Mouse (Mus musculus) layer of hippocampus, adult 2 months (tissue): ENCODE measurements around the gene Mdfi. TPM values are rescaled to one million over a fixed set of nuclear protein-coding genes. Genes with fewer than 3 reads are reported as not detected.

ENCODE experiments used
- DNase-seq, 2 experiments: peaks; one replicate each; pipeline ENCODE4 v3.0.0; 2022; ENCODE audit warnings: low spot score in 2 of 2
- H3K27ac ChIP-seq: fragments of 200-600 bp; 2 replicates; pipeline ENCODE4 v1.8.1; 2022
- H3K4me3 ChIP-seq: fragments of 200-600 bp; 2 replicates; pipeline ENCODE4 v1.8.1; 2022; ENCODE audit warnings: mild to moderate bottlenecking
- CTCF ChIP-seq: fragments of 200-600 bp; conservative IDR thresholded peaks from 2 replicates; pipeline ENCODE4 v1.8.1; 2022; ENCODE audit warnings: antibody characterized with exemption, mild to moderate bottlenecking, moderate library complexity
- total RNA-seq, 2 experiments: library from RNA; stranded (reverse); gene quantifications; 2 replicates each; pipeline ENCODE4 v1.2.3; 2021

The Mdfi gene
- total RNA-seq, 2 experiments from 2014 or later, result 0.49 to 0.83 TPM

- Histone ChIP-seq H3K4me3 (no peak overlapping the region), H3K27ac (peak overlapping the region; percentile 54; the same call in 1 of the 2 replicates)
- TF ChIP-seq CTCF, result no peak
- DNase-seq, result no peak
These were observed 50.9 kb downstream of the Mdfi start for GRCm38 (mm10) chr17:47783445-47784223.

DNA sequence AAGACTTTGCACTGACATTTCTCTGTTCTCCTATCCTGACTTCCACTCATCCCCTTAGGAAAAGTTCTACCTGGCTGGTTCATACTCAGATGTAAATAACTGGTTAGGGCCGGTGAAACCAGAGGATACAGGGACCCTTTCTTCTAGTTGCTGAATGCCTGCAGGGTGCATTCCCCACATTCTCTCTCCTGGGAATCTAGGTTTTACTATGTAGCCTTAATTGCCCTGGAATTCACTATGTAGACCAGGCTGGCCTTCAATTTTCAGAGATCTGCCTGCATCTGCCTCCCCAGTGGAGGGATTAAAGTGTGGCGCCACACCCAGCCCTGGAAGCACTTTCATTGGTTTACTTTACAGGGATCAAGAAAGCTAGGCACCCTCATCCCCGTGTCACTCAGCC lies 52.0 kb downstream of the Mdfi start:
- Histone ChIP-seq H3K27ac (peak overlapping the region; percentile 54; the same call in 1 of the 2 replicates), H3K4me3 (no peak overlapping the region)
- TF ChIP-seq CTCF, result no peak
- DNase-seq, result no peak

- TF ChIP-seq CTCF, result no peak
- H3K27ac ChIP-seq, result no peak overlapping the region; the same call in 1 of the 2 replicates
- no peak for DNase-seq
- no peak overlapping the region for H3K4me3 ChIP-seq
These were observed 54.0 kb downstream of the Mdfi start for GRCm38 (mm10) chr17:47780470-47780869.

GRCm38 (mm10) chr17:47777141-47777540 lies 57.4 kb downstream of the Mdfi start:
- no peak overlapping the region for H3K27ac ChIP-seq
- DNase-seq, result no peak
- no peak overlapping the region for H3K4me3 ChIP-seq

DNA sequence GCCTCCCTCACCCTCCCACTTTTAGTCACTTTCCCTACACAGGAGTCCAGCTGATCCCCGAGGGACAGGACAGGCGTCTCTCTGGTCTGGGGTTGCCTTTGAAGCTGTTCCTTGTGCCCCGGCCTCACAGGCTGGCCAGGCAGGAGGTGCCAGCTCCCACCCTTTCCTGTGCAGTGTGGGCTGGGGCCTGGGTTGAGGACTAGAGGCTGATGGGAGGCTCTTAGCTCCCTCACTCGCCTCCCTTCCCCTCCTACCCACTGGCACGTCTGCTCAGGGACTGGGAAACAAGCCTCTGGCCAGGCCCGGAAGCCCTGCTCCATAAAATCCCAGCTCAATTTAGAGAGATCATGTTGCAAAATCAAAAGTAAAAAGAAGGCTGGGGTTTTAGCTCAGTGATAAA lies 60.9 kb downstream of the Mdfi start:
- no peak for TF ChIP-seq CTCF
- H3K4me3 ChIP-seq, result no peak overlapping the region
- no peak for DNase-seq
- no peak overlapping the region for H3K27ac ChIP-seq

More at GRCm38 (mm10) chr17:47777141-47777540, 57.4 kb downstream of the Mdfi start:
- no peak for TF ChIP-seq CTCF

DNA sequence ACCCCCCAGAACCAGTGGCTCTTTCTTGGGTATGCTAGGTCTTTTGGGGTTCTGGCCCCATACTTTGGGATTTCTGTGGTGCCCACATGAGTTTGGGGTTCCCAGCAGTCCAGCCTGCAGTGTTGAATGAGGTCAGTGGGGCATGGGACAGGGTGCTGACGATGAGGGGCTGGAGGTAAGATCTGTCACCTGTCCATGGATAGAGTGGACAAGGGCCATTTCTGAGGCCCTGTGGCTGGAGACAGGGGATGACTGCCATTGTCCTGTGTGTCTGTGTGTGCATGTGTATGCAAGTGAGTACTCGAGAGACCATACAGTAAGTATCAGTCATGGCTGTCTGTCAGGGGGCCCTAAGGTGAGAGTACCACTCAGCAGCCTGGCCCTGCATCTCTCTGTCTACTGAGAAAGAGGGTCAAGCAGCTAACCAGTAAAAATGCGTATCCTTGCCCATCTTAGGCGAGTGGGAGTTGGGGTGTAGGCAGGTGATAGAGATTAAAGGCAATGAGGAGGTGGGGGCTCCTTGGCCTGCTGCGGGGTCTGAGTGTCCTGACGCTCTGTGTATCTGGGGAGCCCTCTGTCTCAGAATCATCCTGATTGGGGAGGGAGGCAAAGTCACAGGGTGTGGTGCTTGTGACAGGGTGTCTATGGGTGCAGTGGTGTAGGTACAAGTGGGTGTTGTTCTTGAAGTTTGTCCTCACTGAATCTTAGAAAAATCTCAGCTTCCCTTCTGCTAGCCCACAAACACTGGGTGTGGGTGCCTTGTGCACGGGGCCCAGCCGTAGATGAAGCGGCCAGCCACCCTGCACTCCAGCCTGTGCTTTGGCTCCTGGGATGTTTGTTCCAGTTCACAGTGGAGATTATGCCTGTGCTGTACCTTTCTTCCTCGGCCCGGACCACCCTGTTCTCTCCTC lies 64.8 kb downstream of the Mdfi start:
- H3K4me3 ChIP-seq, result no peak overlapping the region
- no peak for TF ChIP-seq CTCF
- H3K27ac ChIP-seq, result peak overlapping the region; percentile 72
- DNase-seq, result no peak

DNA sequence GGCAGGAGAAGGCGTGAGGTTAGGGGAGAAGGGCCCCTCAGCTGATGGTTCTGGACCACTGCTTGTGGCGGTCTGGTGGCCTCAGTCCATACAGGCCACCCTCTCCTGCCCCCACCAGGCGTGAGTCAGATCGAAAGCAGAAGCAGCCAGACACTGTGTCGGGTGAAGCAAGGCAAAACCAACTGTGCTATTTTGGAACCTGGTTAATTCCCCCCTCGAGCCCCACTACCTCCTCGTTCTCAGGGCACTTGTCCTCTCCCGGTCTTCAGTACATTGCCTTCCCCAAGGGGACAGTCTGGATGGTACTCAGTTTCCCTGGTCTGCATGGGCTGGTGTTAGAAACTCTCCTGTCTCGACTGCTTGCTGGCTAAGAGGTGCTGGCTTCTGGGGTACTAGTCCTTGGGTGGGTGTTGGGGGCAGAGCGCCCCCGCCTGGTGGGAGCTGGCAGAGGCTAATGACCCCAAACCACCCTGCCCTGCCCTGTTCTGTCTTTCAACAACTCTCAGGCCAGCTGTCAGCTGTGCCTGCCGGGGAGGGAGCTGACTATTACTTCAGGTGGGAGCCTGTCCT lies 65.7 kb downstream of the Mdfi start:
- peak overlapping the region; percentile 72 for H3K27ac ChIP-seq
- peak in 1 of 2 experiments; percentile 22 for DNase-seq
- TF ChIP-seq CTCF, result peak; percentile 62
- no peak overlapping the region for H3K4me3 ChIP-seq

DNA sequence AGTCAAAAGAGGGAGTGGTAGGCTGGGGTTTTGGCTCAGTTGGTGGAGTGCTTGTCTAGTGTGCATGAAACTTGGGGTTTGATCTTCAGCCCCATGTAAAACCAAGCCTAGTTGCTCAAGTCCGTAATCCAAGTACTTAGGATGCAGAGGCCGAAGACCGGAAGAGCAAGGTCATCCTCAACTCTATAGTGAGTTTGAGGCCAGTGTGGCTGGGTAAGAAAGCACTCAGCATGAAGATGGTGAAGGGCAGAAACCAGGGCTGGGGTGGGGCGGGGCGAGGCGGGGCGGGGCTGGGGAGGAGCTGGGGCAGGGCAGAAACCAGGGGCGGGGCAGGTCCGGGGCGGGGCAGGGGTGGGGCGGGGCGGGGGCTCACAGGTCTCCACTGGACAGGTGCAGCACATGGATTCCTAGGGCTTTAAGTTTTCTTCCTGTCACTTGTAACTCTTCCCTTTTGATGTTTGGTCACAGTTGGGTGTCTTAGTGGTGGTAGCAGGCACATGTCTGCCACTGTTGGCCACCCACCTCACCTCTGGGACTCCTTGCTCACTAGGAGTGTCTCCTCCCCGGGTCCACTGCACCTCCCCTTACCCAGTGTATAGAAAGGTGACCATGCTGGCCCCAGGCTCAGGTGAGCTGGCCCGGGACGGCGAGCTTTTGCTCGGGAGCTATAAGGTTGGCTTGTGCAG lies 66.9 kb downstream of the Mdfi start:
- DNase-seq, result no peak

DNA sequence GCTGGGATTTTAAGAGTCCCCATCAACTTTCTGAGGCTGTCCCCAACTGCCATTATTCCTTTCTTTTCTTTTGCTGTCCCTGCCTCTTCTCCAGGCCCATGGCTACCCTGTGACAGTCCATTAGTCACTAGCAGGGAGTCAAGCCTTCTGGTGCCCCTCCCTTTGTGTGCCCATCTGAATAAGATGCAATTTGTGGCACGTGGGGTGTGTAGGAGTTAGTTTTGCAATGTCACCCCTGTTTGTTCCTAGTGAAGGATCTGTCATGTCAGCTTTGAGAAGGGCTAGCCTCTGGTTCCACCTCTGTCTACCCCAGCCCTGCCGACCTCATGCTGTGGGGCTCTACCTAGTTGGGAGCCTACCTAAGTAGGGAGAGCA lies 67.4 kb downstream of the Mdfi start:
- Histone ChIP-seq H3K27ac (peak overlapping the region; percentile 64; the same call in 1 of the 2 replicates), H3K4me3 (no peak overlapping the region)
- TF ChIP-seq CTCF, result no peak
- DNase-seq, result no peak

More for the DNA sequence above, 66.9 kb downstream of the Mdfi start:
- TF ChIP-seq CTCF, result no peak
- peak overlapping the region; percentile 72; the same call in 1 of the 2 replicates for H3K27ac ChIP-seq
- no peak overlapping the region for H3K4me3 ChIP-seq

GRCm38 (mm10) chr17:47766407-47767043 lies 68.0 kb downstream of the Mdfi start:
- no peak for TF ChIP-seq CTCF
- H3K27ac ChIP-seq, result peak overlapping the region; percentile 64; the same call in 1 of the 2 replicates
- no peak overlapping the region for H3K4me3 ChIP-seq
- DNase-seq, result no peak

DNA sequence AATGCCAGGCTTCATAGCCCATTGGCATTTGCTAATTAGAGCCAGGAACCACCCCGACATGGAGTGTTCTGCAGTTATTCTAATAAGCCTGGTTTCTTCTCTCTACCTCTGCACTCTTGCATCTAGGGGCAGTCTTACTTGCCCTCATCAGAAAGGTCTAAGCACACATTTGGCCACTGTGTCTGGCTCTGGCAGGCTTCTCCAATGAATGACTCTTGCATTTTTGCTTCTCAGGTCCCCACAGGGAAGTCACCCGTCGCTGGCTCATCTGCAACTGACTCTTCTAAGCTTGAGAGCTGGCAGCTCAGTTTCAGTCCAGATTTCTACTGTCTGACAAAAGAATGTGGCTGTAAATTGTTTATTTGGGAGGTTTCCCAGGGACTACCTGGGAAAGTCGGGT lies 68.5 kb downstream of the Mdfi start:
- no peak for DNase-seq
- TF ChIP-seq CTCF, result peak; percentile 17; the same call in 1 of the 2 replicates
- Histone ChIP-seq H3K4me3 (no peak overlapping the region), H3K27ac (peak overlapping the region; percentile 64; the same call in 1 of the 2 replicates)

Other genes with a start within 250 kb of the Mdfi start
- gene Bysl, start 223.2 kb downstream of the Mdfi start, total RNA-seq, result 10 to 100 TPM; 18.1 to 18.2 TPM
- gene Med20, start 223.1 kb downstream of the Mdfi start, total RNA-seq, result 10 to 100 TPM; 31.6 to 36.0 TPM
- 1 to 10 TPM; 4.4 to 5.5 TPM for gene Gm20517, start 223.1 kb downstream of the Mdfi start, total RNA-seq
- gene Usp49, start 204.0 kb downstream of the Mdfi start, total RNA-seq, result 10 to 100 TPM; 11.5 to 12.3 TPM
- gene Tomm6, start 146.3 kb downstream of the Mdfi start, total RNA-seq, result 100 to 1,000 TPM; 204 to 205 TPM
- gene Frs3, start 145.7 kb downstream of the Mdfi start, total RNA-seq, result 10 to 100 TPM; 23.8 to 29.0 TPM
- 1 to 10 TPM; 4.1 to 4.4 TPM for gene Gm21981, start 140.2 kb downstream of the Mdfi start, total RNA-seq
- gene Prickle4, start 140.0 kb downstream of the Mdfi start, total RNA-seq, result 1 to 10 TPM; 2.5 to 2.8 TPM
- not detected for gene Pgc, start 107.8 kb downstream of the Mdfi start, total RNA-seq
- gene Tfeb, start 97.7 kb downstream of the Mdfi start, total RNA-seq, result 10 to 100 TPM; 12.0 to 13.1 TPM
- gene Foxp4, start 90.0 kb upstream of the Mdfi start, total RNA-seq, result 10 to 100 TPM; 52.1 to 53.3 TPM
- gene 1700122O11Rik, start 203.6 kb upstream of the Mdfi start, total RNA-seq, result not detected